Mouse (Mus musculus): ENCODE results near the gene Cd3g. TPM values are rescaled to one million over a fixed set of nuclear protein-coding genes. Genes with fewer than 3 reads are reported as not detected.
"Not testable (repeated sequence)": the region's sequence is repeated elsewhere in the genome, so short reads cannot be mapped to it uniquely, and the experiment has no call there.

Gene Cd3g
- total and polyA plus RNA-seq, 2 experiments from 2014 or later = not detected

GRCm38 (mm10) chr9:44981676-44982075 is 1.4 kb upstream of the Cd3g start, which contains the start of gene Cd3d:
Gene Cd3d (plus strand): TSS chr9:44981786.
- ATAC-seq = no peak
- TF ChIP-seq CTCF (IDR thresholded peaks at IDR 0.05; ENCODE audit: low read depth) = no peak

GRCm38 (mm10) chr9:44981104-44981503 is 873 bp upstream of the Cd3g start:
- DNase-seq (ENCODE audit: low spot score) = no peak

More at GRCm38 (mm10) chr9:44981676-44982075, 1.4 kb upstream of the Cd3g start, which contains the start of gene Cd3d:
- Histone ChIP-seq H3K4me1 (ENCODE audit: insufficient read depth, low read length) (no peaks in the 10 kb centered on the region), H3K4me2 (ENCODE audit: low read depth, low read length) (no peak within 1 kb of the TSS), H3K9me3 (ENCODE audit: low read length) (no peaks in the 10 kb centered on the region), H3K4me3 (ENCODE audit: low read length) (no peak within 1 kb of the TSS), H3K27me3 (ENCODE audit: insufficient read depth, low read length) (no peaks in the 10 kb centered on the region), H3K9ac (replicated peaks; ENCODE audit: low read length) (no peak within 1 kb of the TSS), H3K36me3 (ENCODE audit: insufficient read depth, low read length) (no peaks in the 10 kb centered on the region), H3K27ac (no peak within 1 kb of the TSS)
- WGBS = 79% methylated on average over 4 of the region's 4 CpGs
- DNase-seq (ENCODE audit: low spot score) = no peak

GRCm38 (mm10) chr9:44979806-44980205 is 425 bp downstream of the Cd3g start:
- ATAC-seq (no peak), DNase-seq (ENCODE audit: low spot score) (no peak)
- no peaks in the 10 kb centered on the region for H3K9me3 ChIP-seq (ENCODE audit: low read length)
- no peak overlapping the region for H3K27ac ChIP-seq
- H3K36me3 ChIP-seq (ENCODE audit: insufficient read depth, low read length) = no peaks in the 10 kb centered on the region
- no peak overlapping the region for H3K9ac ChIP-seq (replicated peaks; ENCODE audit: low read length)
- no peaks in the 10 kb centered on the region for H3K27me3 ChIP-seq (ENCODE audit: insufficient read depth, low read length)
- no peak overlapping the region for H3K4me3 ChIP-seq (ENCODE audit: low read length)
- WGBS = 86% methylated on average over 7 of the region's 7 CpGs
- no peaks in the 10 kb centered on the region for H3K4me1 ChIP-seq (ENCODE audit: insufficient read depth, low read length)
- TF ChIP-seq CTCF (IDR thresholded peaks at IDR 0.05; ENCODE audit: low read depth) = no peak
- H3K4me2 ChIP-seq (ENCODE audit: low read depth, low read length) = no peak overlapping the region

More at GRCm38 (mm10) chr9:44981104-44981503, 873 bp upstream of the Cd3g start:
- Histone ChIP-seq H3K27ac (no peak overlapping the region), H3K4me2 (ENCODE audit: low read depth, low read length) (no peak overlapping the region), H3K27me3 (ENCODE audit: insufficient read depth, low read length) (no peaks in the 10 kb centered on the region), H3K36me3 (ENCODE audit: insufficient read depth, low read length) (no peaks in the 10 kb centered on the region), H3K9ac (replicated peaks; ENCODE audit: low read length) (no peak overlapping the region), H3K9me3 (ENCODE audit: low read length) (no peaks in the 10 kb centered on the region), H3K4me1 (ENCODE audit: insufficient read depth, low read length) (no peaks in the 10 kb centered on the region), H3K4me3 (ENCODE audit: low read length) (no peak overlapping the region)
- no peak for ATAC-seq
- 91% methylated on average over 2 of the region's 2 CpGs for WGBS
- no peak for TF ChIP-seq CTCF (IDR thresholded peaks at IDR 0.05; ENCODE audit: low read depth)

- H3K4me1 ChIP-seq (ENCODE audit: insufficient read depth, low read length) = no peaks in the 10 kb centered on the region
- no peaks in the 10 kb centered on the region for H3K36me3 ChIP-seq (ENCODE audit: insufficient read depth, low read length)
- no peak for TF ChIP-seq CTCF (IDR thresholded peaks at IDR 0.05; ENCODE audit: low read depth)
- H3K4me3 ChIP-seq (ENCODE audit: low read length) = no peak overlapping the region
- H3K27me3 ChIP-seq (ENCODE audit: insufficient read depth, low read length) = peaks cover 7% of the 10 kb centered on the region; the same call in 1 of the 2 replicates
- H3K9me3 ChIP-seq (ENCODE audit: low read length) = no peaks in the 10 kb centered on the region
- no peak overlapping the region for H3K9ac ChIP-seq (replicated peaks; ENCODE audit: low read length)
- no peak overlapping the region for H3K4me2 ChIP-seq (ENCODE audit: low read depth, low read length)
- DNase-seq (ENCODE audit: low spot score) (no peak), ATAC-seq (no peak)
- 75% methylated on average over 6 of the region's 6 CpGs for WGBS
- H3K27ac ChIP-seq = no peak overlapping the region
These were observed 2.4 kb downstream of the Cd3g start for GRCm38 (mm10) chr9:44977813-44978212.

- 79% methylated on average over 1 of the region's 1 CpGs for WGBS
- no peak overlapping the region for H3K4me2 ChIP-seq (ENCODE audit: low read depth, low read length)
- no peak overlapping the region for H3K27ac ChIP-seq
- no peak for DNase-seq (ENCODE audit: low spot score)
- no peak overlapping the region for H3K4me3 ChIP-seq (ENCODE audit: low read length)
- H3K36me3 ChIP-seq (ENCODE audit: insufficient read depth, low read length) = no peaks in the 10 kb centered on the region
- H3K4me1 ChIP-seq (ENCODE audit: insufficient read depth, low read length) = peaks cover 4% of the 10 kb centered on the region
- ATAC-seq = no peak
- no peaks in the 10 kb centered on the region for H3K9me3 ChIP-seq (ENCODE audit: low read length)
- peaks cover 7% of the 10 kb centered on the region; the same call in 1 of the 2 replicates for H3K27me3 ChIP-seq (ENCODE audit: insufficient read depth, low read length)
- TF ChIP-seq CTCF (IDR thresholded peaks at IDR 0.05; ENCODE audit: low read depth) = peak; percentile 30; the same call in 1 of the 2 replicates
- no peak overlapping the region for H3K9ac ChIP-seq (replicated peaks; ENCODE audit: low read length)
These were observed 10.8 kb downstream of the Cd3g start for GRCm38 (mm10) chr9:44969450-44969849.

- not testable (repeated sequence) for H3K27me3 ChIP-seq (ENCODE audit: insufficient read depth, low read length); H3K27ac ChIP-seq; H3K36me3 ChIP-seq (ENCODE audit: insufficient read depth, low read length); ATAC-seq; H3K4me3 ChIP-seq (ENCODE audit: low read length); DNase-seq (ENCODE audit: low spot score); H3K9me3 ChIP-seq (ENCODE audit: low read length); H3K9ac ChIP-seq (replicated peaks; ENCODE audit: low read length); H3K4me2 ChIP-seq (ENCODE audit: low read depth, low read length); H3K4me1 ChIP-seq (ENCODE audit: insufficient read depth, low read length)
- WGBS = 87% methylated on average over 5 of the region's 5 CpGs
These were observed 12.5 kb downstream of the Cd3g start for GRCm38 (mm10) chr9:44967763-44968162.

GRCm38 (mm10) chr9:44966815-44967242 is 13.4 kb downstream of the Cd3g start:
- Histone ChIP-seq H3K27me3 (ENCODE audit: insufficient read depth, low read length) (no peaks in the 10 kb centered on the region), H3K27ac (no peak overlapping the region), H3K4me1 (ENCODE audit: insufficient read depth, low read length) (peaks cover 7% of the 10 kb centered on the region), H3K4me2 (ENCODE audit: low read depth, low read length) (no peak overlapping the region), H3K36me3 (ENCODE audit: insufficient read depth, low read length) (no peaks in the 10 kb centered on the region), H3K9me3 (ENCODE audit: low read length) (no peaks in the 10 kb centered on the region), H3K4me3 (ENCODE audit: low read length) (no peak overlapping the region), H3K9ac (replicated peaks; ENCODE audit: low read length) (no peak overlapping the region)
- DNase-seq (ENCODE audit: low spot score) (peak; percentile 75), ATAC-seq (no peak)
- peak; percentile 80 for TF ChIP-seq CTCF (IDR thresholded peaks at IDR 0.05; ENCODE audit: low read depth)
- 29% methylated on average over 3 of the region's 3 CpGs for WGBS

Data from hindbrain, postnatal 0 days (tissue).